Mouse (Mus musculus): Measurements from ENCODE around the gene Furin.

GRCm38 (mm10) chr7:80403551-80403950, 1.7 kb downstream of the Furin start:
- no peak for TF ChIP-seq CTCF (IDR thresholded peaks at IDR 0.05; ENCODE audit: low read depth, low read length)
- no peak for TF ChIP-seq POLR2A (IDR thresholded peaks at IDR 0.05; ENCODE audit: extremely low read depth, insufficient read depth, low read length)

Data from liver, adult 2 months (tissue).